Mouse (Mus musculus) heart, adult 10 weeks (tissue): Measurements from ENCODE around the gene Bloc1s6. TPM values are rescaled to one million over a fixed set of nuclear protein-coding genes. Genes with fewer than 3 reads are reported as not detected.

Experiments used
- polyA plus RNA-seq: library from polyadenylated mRNA; stranded (reverse); fragments of 350-450 nt; fragmentation: Illumina TruSeq; extraction: RNeasy Lipid Tissue Mini Kit (QIAGEN cat#74804); gene quantifications from one replicate; pipeline ENCODE4 v1.2.3, GENCODE M21; 2014; ENCODE audit warnings: low read depth, low replicate concordance

The Bloc1s6 gene
- 30.8 TPM for polyA plus RNA-seq

GRCm38 (mm10) chr2:122737894-122738830 lies at the start of gene Bloc1s6:
TSS of gene Bloc1s6 (plus strand) at chr2:122738503.

DNA sequence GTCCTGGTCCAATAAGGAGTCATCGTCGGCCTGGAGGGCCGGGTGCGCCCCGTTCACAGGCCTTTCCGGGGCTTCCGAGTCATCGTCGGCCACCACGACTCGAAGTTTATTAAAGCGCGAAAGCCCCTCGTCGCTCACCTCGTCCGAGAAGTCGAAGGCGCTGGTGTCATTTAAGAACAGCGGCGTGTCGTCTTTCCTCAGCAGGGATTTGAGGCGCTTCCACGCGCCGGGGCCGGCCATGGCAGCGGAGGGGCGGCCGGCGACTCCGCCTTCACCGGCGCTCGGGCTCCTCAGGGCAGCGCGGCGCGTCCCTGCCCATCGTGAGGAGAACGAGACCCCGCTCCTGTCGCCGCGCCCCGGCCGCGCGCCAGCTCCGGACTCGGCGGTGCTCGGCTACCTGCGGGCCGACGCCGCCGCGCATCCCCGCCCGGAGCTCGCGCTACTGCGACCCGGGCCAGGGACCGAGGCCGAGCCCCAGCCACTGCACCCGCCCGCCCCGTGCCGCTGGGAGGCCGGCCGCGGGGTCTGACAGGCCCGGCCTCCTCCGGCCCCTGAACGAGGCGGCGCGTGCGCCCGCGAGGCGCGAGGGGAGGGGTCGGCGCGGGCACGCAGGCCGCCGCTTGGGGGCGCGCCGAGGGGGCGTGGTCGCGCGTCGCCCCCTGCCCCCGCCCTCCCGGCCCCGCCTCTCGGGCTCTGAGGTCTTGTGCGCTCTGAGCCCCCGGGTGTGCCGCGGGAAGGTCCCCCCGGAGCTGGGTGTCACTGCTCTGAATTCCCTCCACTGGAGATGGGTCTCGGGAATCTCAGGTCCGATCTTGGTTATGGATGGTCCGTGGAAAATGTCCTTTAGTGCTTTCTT lies 35.9 kb upstream of the Bloc1s6 start, which contains the start of gene Slc30a4:
TSS of gene Slc30a4 (minus strand) at position 483 of the 856 bp plus-strand sequence.

DNA sequence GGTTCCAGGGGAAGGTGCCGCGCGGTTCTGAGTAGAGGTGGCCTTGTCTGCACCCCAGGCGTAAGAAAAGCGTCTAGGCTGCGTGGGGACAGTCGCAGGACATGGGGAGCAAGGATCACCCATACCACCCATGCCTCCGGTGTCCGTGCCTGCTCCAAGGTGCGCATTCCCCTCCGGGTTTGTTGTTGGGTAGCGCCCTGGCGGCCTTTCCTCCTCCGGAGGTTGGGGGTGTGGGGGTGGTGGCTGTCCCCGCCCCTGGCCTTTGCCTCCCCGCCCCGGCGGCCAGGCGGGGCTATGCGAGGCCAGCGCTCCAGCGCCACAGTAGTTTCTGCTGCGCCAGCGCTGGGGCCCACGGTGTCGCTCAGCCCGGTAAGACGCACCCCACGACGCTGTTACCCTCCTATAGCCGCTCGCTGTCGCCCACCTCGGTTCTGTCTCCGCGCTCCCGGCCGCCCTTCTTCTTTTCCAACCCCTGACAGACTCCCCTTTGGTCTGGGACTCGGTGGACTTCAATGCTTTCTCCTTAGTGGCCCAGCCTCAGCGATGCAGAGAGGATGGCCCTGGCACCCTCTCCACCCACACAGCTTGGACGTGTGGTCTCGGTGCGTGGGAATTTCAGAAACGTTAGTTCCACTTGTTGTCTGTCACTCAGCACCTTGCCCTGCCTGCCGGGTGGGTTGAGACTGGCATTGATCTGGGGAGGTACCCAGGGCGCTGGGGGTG lies 26.9 kb downstream of the Bloc1s6 start, which contains the start of gene Sqor:
TSS of gene Sqor (plus strand) at position 167 of the 723 bp plus-strand sequence.

Other genes with a start within 250 kb of the Bloc1s6 start
- gene Gatm, start 127.2 kb upstream of the Bloc1s6 start, polyA plus RNA-seq: 3.5 TPM
- 0.76 TPM for gene AA467197, start 101.5 kb upstream of the Bloc1s6 start, polyA plus RNA-seq
- 8.0 TPM for gene Slc30a4, start 35.8 kb upstream of the Bloc1s6 start, polyA plus RNA-seq
- 60.6 TPM for gene Sqor, start 26.7 kb downstream of the Bloc1s6 start, polyA plus RNA-seq